Mouse (Mus musculus) kidney, postnatal 0 days (tissue): ENCODE data around the gene Chchd1. TPM values are rescaled to one million over a fixed set of nuclear protein-coding genes. Genes with fewer than 3 reads are reported as not detected.

ENCODE experiments used
- ATAC-seq: fragments of 200-750 bp; cut with Nextera tagmentation; replicated peaks from 2 replicates; pipeline ENCODE4 v1.8.0; 2017; ENCODE audit warnings: low read depth, moderate number of reproducible peaks, moderate TSS enrichment, moderate library complexity; ENCODE audit not compliant: low FRiP score
- DNase-seq: peaks from one replicate; pipeline ENCODE4 v3.0.0-alpha.2; 2016; ENCODE audit warnings: low spot score
- H3K27ac ChIP-seq: fragments of 300-500 bp; sonication (generic); 2 replicates; pipeline ENCODE4 v1.5.1; 2014; ENCODE audit warnings: mild to moderate bottlenecking
- H3K27me3 ChIP-seq: fragments of 300-500 bp; sonication (generic); 2 replicates; pipeline ENCODE4 v1.6.1; 2014; ENCODE audit warnings: low read length, mixed read lengths; ENCODE audit not compliant: insufficient read depth
- H3K36me3 ChIP-seq: fragments of 300-500 bp; sonication (generic); 2 replicates; pipeline ENCODE4 v1.6.1; 2014; ENCODE audit warnings: low read length, mixed read lengths; ENCODE audit not compliant: insufficient read depth
- H3K4me1 ChIP-seq: fragments of 300-500 bp; sonication (generic); replicated peaks from 2 replicates; pipeline ENCODE4 v1.6.1; 2014; ENCODE audit warnings: antibody characterized with exemption, low read length, mixed read lengths; ENCODE audit not compliant: insufficient read depth
- H3K4me2 ChIP-seq: fragments of 300-500 bp; sonication (generic); 2 replicates; pipeline ENCODE4 v1.6.1; 2014; ENCODE audit warnings: mild to moderate bottlenecking, low read length, moderate library complexity, mixed read lengths
- H3K4me3 ChIP-seq: fragments of 300-500 bp; sonication (generic); replicated peaks from 2 replicates; pipeline ENCODE4 v1.5.1; 2014; ENCODE audit warnings: low read depth, low read length
- H3K9ac ChIP-seq: fragments of 300-500 bp; sonication (generic); 2 replicates; pipeline ENCODE4 v1.6.1; 2014; ENCODE audit warnings: low read depth, low read length
- H3K9me3 ChIP-seq: fragments of 300-500 bp; sonication (generic); replicated peaks from 2 replicates; pipeline ENCODE4 v1.6.1; 2016; ENCODE audit warnings: low read length, inconsistent platforms, mixed read lengths
- CTCF ChIP-seq: IDR thresholded peaks from 2 replicates; pipeline ENCODE4 v1.5.1; 2016; ENCODE audit warnings: antibody characterized with exemption, low read depth, mild to moderate bottlenecking, moderate library complexity
- WGBS: fragments of 180-500 bp; shearing (Covaris S2); extraction: QIAGEN DNeasy Blood & Tissue Kit; methylation state at CpG from one replicate; pipeline ENCODE4 v1.1.7; 2014; 5-methylcytosine and 5-hydroxymethylcytosine counted together
- microRNA-seq: library from miRNA; unstranded; fragments of <30 nt; microRNA quantifications from one replicate; pipeline ENCODE4, GENCODE M21; 2016
- polyA plus RNA-seq: library from polyadenylated mRNA; unstranded; fragments of >200 nt; fragmentation: Nextera tagmentation; extraction: Ambion mirVana; gene quantifications from 2 replicates; pipeline ENCODE4 v1.2.1, GENCODE M21; 2015

The Chchd1 gene
- polyA plus RNA-seq, 1 experiment from 2014 or later, result 223 TPM

- no peaks in the 10 kb centered on the region for H3K9me3 ChIP-seq
- peak overlapping the region; percentile 67 for H3K27ac ChIP-seq
- H3K9ac ChIP-seq, result no peak overlapping the region
- TF ChIP-seq CTCF, result no peak
- H3K27me3 ChIP-seq, result no peaks in the 10 kb centered on the region
- peak; percentile 77 for ATAC-seq
- H3K4me3 ChIP-seq, result no peak overlapping the region
- H3K4me2 ChIP-seq, result no peak overlapping the region
- no peak for DNase-seq
- 84% methylated on average over 4 of the region's 4 CpGs for WGBS
- no peaks in the 10 kb centered on the region for H3K4me1 ChIP-seq
- H3K36me3 ChIP-seq, result peaks cover 13% of the 10 kb centered on the region
Observed at GRCm38 (mm10) chr14:20749494-20750051, 46.8 kb downstream of the Chchd1 start.

DNA sequence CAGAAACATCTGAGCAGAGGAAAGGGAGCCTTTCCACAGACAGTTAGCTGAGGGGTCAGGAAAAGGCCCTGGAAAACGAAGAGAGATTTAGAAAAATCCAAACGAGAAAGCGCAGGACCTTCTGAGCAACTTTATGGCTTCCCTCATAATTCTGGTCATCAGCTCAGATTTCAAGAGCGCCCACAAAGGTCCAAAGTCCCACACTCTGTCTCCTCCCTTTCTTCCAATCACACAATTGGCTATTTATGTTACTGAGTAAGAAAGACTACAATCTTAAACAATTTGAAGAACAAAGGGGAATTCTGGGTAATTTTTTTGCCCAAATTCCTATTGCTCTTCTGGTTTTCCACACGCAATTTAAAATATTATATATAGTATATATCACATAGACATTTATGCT lies 47.7 kb downstream of the Chchd1 start:
- TF ChIP-seq CTCF, result no peak
- no peaks in the 10 kb centered on the region for H3K4me1 ChIP-seq
- H3K9ac ChIP-seq, result no peak overlapping the region
- ATAC-seq, result no peak
- WGBS, result 55% methylated on average over 5 of the region's 5 CpGs
- DNase-seq, result no peak
- H3K36me3 ChIP-seq, result peaks cover 17% of the 10 kb centered on the region
- no peaks in the 10 kb centered on the region for H3K9me3 ChIP-seq
- no peaks in the 10 kb centered on the region for H3K27me3 ChIP-seq
- no peak overlapping the region for H3K4me3 ChIP-seq
- H3K27ac ChIP-seq, result peak overlapping the region; percentile 67; the same call in 1 of the 2 replicates
- no peak overlapping the region for H3K4me2 ChIP-seq

DNA sequence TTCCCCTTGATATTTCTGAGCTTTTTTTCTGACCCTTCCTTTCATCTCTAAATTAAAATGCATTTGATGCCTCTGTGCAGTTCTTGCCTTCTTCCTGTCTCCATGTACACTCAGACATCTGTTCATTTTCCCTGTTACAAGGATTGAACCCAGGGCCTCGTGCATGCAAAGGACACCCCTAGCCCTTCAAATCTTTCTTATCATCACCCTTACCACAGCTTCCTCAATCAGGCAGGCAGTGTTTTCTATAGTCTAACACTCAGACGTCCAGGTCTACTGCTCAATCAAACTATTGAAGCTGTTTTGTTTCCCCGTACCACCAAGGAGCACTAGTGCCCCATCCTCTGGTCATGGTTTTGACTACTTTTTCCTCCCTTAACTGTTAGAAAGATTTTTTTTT lies 51.0 kb downstream of the Chchd1 start:
- Histone ChIP-seq H3K4me2 (no peak overlapping the region), H3K4me1 (no peaks in the 10 kb centered on the region), H3K27ac (no peak overlapping the region), H3K36me3 (peaks cover 34% of the 10 kb centered on the region), H3K27me3 (no peaks in the 10 kb centered on the region), H3K4me3 (no peak overlapping the region), H3K9me3 (no peaks in the 10 kb centered on the region), H3K9ac (no peak overlapping the region)
- WGBS, result 87% methylated on average over 3 of the region's 3 CpGs
- DNase-seq (no peak), ATAC-seq (no peak)
- no peak for TF ChIP-seq CTCF

Small RNA genes lying within 50 kb of the gene (microRNA-seq; reads per million reads assigned to microRNA genes)
- gene Mir6946, result 1.0 reads per million

Other genes starting within 250 kb of the Chchd1 start
- gene Anxa7, start 222.9 kb upstream of the Chchd1 start, polyA plus RNA-seq, result 43.7 and 45.9 TPM in 2 replicates
- gene Mss51, start 206.1 kb upstream of the Chchd1 start, polyA plus RNA-seq, result 0.28 and 0.38 TPM in 2 replicates
- 36.4 and 37.2 TPM in 2 replicates for gene Ppp3cb, start 156.4 kb upstream of the Chchd1 start, polyA plus RNA-seq
- gene Usp54, start 61.9 kb upstream of the Chchd1 start, polyA plus RNA-seq, result 4.8 and 5.6 TPM in 2 replicates
- gene Myoz1, start 46.5 kb upstream of the Chchd1 start, polyA plus RNA-seq, result 1.8 and 2.5 TPM in 2 replicates
- gene Synpo2l, start 34.7 kb upstream of the Chchd1 start, polyA plus RNA-seq, result 0.32 and 0.33 TPM in 2 replicates
- 57.3 and 62.8 TPM in 2 replicates for gene Sec24c, start 28.7 kb upstream of the Chchd1 start, polyA plus RNA-seq
- gene Fut11, start 8.0 kb upstream of the Chchd1 start, polyA plus RNA-seq, result 21.6 and 22.4 TPM in 2 replicates
- 20.2 and 20.6 TPM in 2 replicates for gene Zswim8, start 4.5 kb downstream of the Chchd1 start, polyA plus RNA-seq
- 18.2 and 19.3 TPM in 2 replicates for gene Ndst2, start 31.6 kb downstream of the Chchd1 start, polyA plus RNA-seq
- 36.5 and 45.5 TPM in 2 replicates for gene Camk2g, start 91.1 kb downstream of the Chchd1 start, polyA plus RNA-seq
- gene Plau, start 133.7 kb downstream of the Chchd1 start, polyA plus RNA-seq, result 70.2 and 74.7 TPM in 2 replicates
- 39.9 and 42.0 TPM in 2 replicates for gene Vcl, start 226.4 kb downstream of the Chchd1 start, polyA plus RNA-seq